Mouse (Mus musculus): ENCODE measurements around the gene Camk2g.

GRCm38 (mm10) chr14:20836171-20836904 is 42.5 kb upstream of the Camk2g start, which contains the start of gene Plau:
- TF ChIP-seq POLR2A (IDR thresholded peaks at IDR 0.05; ENCODE audit: insufficient read length, low read depth), result peak; percentile 100
- TF ChIP-seq MAX (IDR thresholded peaks at IDR 0.05; ENCODE audit: low read depth), result no peak
- peak; percentile 100 for TF ChIP-seq POLR2AphosphoS2 (IDR thresholded peaks at IDR 0.05; ENCODE audit: insufficient read length, low read depth)
- TF ChIP-seq USF1 (IDR thresholded peaks at IDR 0.05; ENCODE audit: low read depth), result no peak
- peak in 1 of 3 experiments; percentile 5 for TF ChIP-seq MYOG (IDR thresholded peaks at IDR 0.05; ENCODE audit: control insufficient read depth in 1 of 3, insufficient read depth in 1 of 3, insufficient read length in 2 of 3, low read depth in 2 of 3)
- TF ChIP-seq CEBPB (IDR thresholded peaks at IDR 0.05; ENCODE audit: insufficient read depth, poor library complexity, severe bottlenecking), result no peak
- TF ChIP-seq TCF12 (IDR thresholded peaks at IDR 0.05; ENCODE audit: insufficient read depth, poor library complexity, severe bottlenecking), result no peak
- TF ChIP-seq REST (IDR thresholded peaks at IDR 0.05; ENCODE audit: insufficient read depth, insufficient read length), result peak; percentile 43

Measured in myocyte (in vitro differentiated cells).